Mouse (Mus musculus) intestine, embryonic 16.5 days (tissue): Measurements from ENCODE around the gene Serinc5. TPM values are rescaled to one million over a fixed set of nuclear protein-coding genes. Genes with fewer than 3 reads are reported as not detected.
A peak's percentile ranks its signal among the peaks of the same experiment; 100 is the strongest.

Source experiments
- ATAC-seq: fragments of 200-750 bp; cut with Nextera tagmentation; 2 replicates; pipeline ENCODE4 v1.8.0; 2017; ENCODE audit warnings: moderate TSS enrichment, moderate library complexity
- H3K27ac ChIP-seq: fragments of 300-500 bp; sonication (generic); 2 replicates; pipeline ENCODE4 v1.5.1; 2014; ENCODE audit warnings: mild to moderate bottlenecking, low read length
- H3K27me3 ChIP-seq: fragments of 300-500 bp; sonication (generic); replicated peaks from 2 replicates; pipeline ENCODE4 v1.6.1; 2014; ENCODE audit warnings: low read length, control low read depth, mixed read lengths; ENCODE audit not compliant: control insufficient read depth, insufficient read depth
- H3K36me3 ChIP-seq: fragments of 300-500 bp; sonication (generic); 2 replicates; pipeline ENCODE4 v1.6.1; 2014; ENCODE audit warnings: low read length, control low read depth; ENCODE audit not compliant: control insufficient read depth, insufficient read depth
- H3K4me1 ChIP-seq: fragments of 300-500 bp; sonication (generic); 2 replicates; pipeline ENCODE4 v1.6.1; 2014; ENCODE audit warnings: low read length, control low read depth, mixed read lengths; ENCODE audit not compliant: control insufficient read depth, insufficient read depth
- H3K4me2 ChIP-seq: fragments of 300-500 bp; sonication (generic); 2 replicates; pipeline ENCODE4 v1.6.1; 2014; ENCODE audit warnings: low read depth, low read length, control low read depth
- H3K4me3 ChIP-seq: fragments of 300-500 bp; sonication (generic); 2 replicates; pipeline ENCODE4 v1.5.1; 2014; ENCODE audit warnings: mild to moderate bottlenecking, low read length
- H3K9ac ChIP-seq: fragments of 300-500 bp; sonication (generic); 2 replicates; pipeline ENCODE4 v1.6.1; 2014; ENCODE audit warnings: low read depth, low read length
- H3K9me3 ChIP-seq: fragments of 300-500 bp; sonication (generic); 2 replicates; pipeline ENCODE4 v1.6.1; 2016; ENCODE audit warnings: low read length, control low read depth; ENCODE audit not compliant: control insufficient read depth
- WGBS: fragments of 180-500 bp; shearing (Covaris S2); extraction: QIAGEN DNeasy Blood & Tissue Kit; methylation state at CpG from one replicate; pipeline ENCODE4 v1.1.7; 2014; 5-methylcytosine and 5-hydroxymethylcytosine counted together
- polyA plus RNA-seq: library from polyadenylated mRNA; unstranded; fragments of >200 nt; fragmentation: Nextera tagmentation; extraction: Ambion mirVana; gene quantifications from 2 replicates; pipeline ENCODE4 v1.2.1, GENCODE M21; 2015

Gene Serinc5
- polyA plus RNA-seq, 1 experiment from 2014 or later = 18.0 TPM

- Histone ChIP-seq H3K27me3 (no peaks in the 10 kb centered on the region), H3K9me3 (no peaks in the 10 kb centered on the region), H3K4me2 (no peak overlapping the region), H3K36me3 (no peaks in the 10 kb centered on the region), H3K27ac (no peak overlapping the region; the same call in 1 of the 2 replicates), H3K4me1 (peaks cover 37% of the 10 kb centered on the region), H3K9ac (no peak overlapping the region), H3K4me3 (no peak overlapping the region)
- WGBS = 47% methylated on average over 2 of the region's 2 CpGs
- ATAC-seq = no peak
These were observed 63.8 kb downstream of the Serinc5 start for GRCm38 (mm10) chr13:92674676-92675075.

DNA sequence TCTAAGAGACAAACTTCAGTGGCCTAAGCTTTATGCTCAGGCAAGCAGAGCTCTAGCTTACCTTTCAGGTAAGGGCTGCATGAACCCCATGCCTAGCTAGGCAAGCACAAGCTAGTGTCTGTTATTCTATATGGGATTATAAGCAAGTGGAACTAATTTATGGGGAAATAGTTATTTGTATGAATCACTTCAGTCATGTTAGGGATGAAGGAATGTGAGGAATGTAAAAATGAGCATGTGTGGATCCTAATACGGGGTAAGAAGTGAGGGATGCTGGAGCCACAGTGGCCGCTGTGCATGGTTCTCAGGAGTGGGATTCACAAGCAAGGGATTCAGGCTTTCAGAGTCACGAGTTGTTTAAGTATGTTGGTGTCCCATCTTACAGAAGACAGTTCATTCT, 64.4 kb downstream of the Serinc5 start:
- Histone ChIP-seq H3K27me3 (no peaks in the 10 kb centered on the region), H3K27ac (0 out of 2 replicates have a peak overlapping the region, but pooled peaks have one; percentile 45), H3K4me1 (peaks cover 37% of the 10 kb centered on the region), H3K4me2 (no peak overlapping the region), H3K4me3 (no peak overlapping the region), H3K9ac (no peak overlapping the region), H3K36me3 (no peaks in the 10 kb centered on the region), H3K9me3 (no peaks in the 10 kb centered on the region)
- ATAC-seq = peak; percentile 45; the same call in 1 of the 2 replicates
- 49% methylated on average over 3 of the region's 3 CpGs for WGBS

- H3K9me3 ChIP-seq = no peaks in the 10 kb centered on the region
- no peak; the same call in 1 of the 2 replicates for ATAC-seq
- no peak overlapping the region for H3K4me2 ChIP-seq
- no peak overlapping the region for H3K27ac ChIP-seq
- no peak overlapping the region for H3K9ac ChIP-seq
- peaks cover 34% of the 10 kb centered on the region for H3K4me1 ChIP-seq
- no peak overlapping the region for H3K4me3 ChIP-seq
- H3K36me3 ChIP-seq = no peaks in the 10 kb centered on the region
- WGBS = 71% methylated on average over 11 of the region's 11 CpGs
- H3K27me3 ChIP-seq = no peaks in the 10 kb centered on the region
These were observed 65.2 kb downstream of the Serinc5 start for GRCm38 (mm10) chr13:92675897-92676584.

GRCm38 (mm10) chr13:92677656-92678055, 66.8 kb downstream of the Serinc5 start:
- H3K27ac ChIP-seq = no peak overlapping the region
- H3K9me3 ChIP-seq = no peaks in the 10 kb centered on the region
- no peak overlapping the region for H3K4me2 ChIP-seq
- no peak overlapping the region for H3K9ac ChIP-seq
- H3K4me1 ChIP-seq = peaks cover 31% of the 10 kb centered on the region
- no peaks in the 10 kb centered on the region for H3K36me3 ChIP-seq
- no peak overlapping the region for H3K4me3 ChIP-seq
- no peak for ATAC-seq
- H3K27me3 ChIP-seq = no peaks in the 10 kb centered on the region
- 38% methylated on average over 4 of the region's 4 CpGs for WGBS

GRCm38 (mm10) chr13:92679661-92680060, 68.8 kb downstream of the Serinc5 start:
- 72% methylated on average over 7 of the region's 7 CpGs for WGBS
- ATAC-seq = no peak
- Histone ChIP-seq H3K9me3 (no peaks in the 10 kb centered on the region), H3K27ac (no peak overlapping the region), H3K27me3 (no peaks in the 10 kb centered on the region), H3K4me3 (no peak overlapping the region), H3K4me2 (no peak overlapping the region), H3K9ac (no peak overlapping the region), H3K4me1 (peaks cover 30% of the 10 kb centered on the region), H3K36me3 (no peaks in the 10 kb centered on the region)

- Histone ChIP-seq H3K36me3 (0 out of 2 replicates have a peak, but pooled peaks cover 2% of the 10 kb centered on the region), H3K4me3 (no peak overlapping the region), H3K4me1 (peaks cover 12% of the 10 kb centered on the region; the same call in 1 of the 2 replicates), H3K9me3 (no peaks in the 10 kb centered on the region), H3K4me2 (no peak overlapping the region), H3K27me3 (no peaks in the 10 kb centered on the region), H3K9ac (no peak overlapping the region), H3K27ac (no peak overlapping the region)
- 66% methylated on average over 2 of the region's 2 CpGs for WGBS
- ATAC-seq = no peak
These were observed 70.7 kb downstream of the Serinc5 start for GRCm38 (mm10) chr13:92681541-92681940.

- Histone ChIP-seq H3K4me1 (peaks cover 12% of the 10 kb centered on the region; the same call in 1 of the 2 replicates), H3K4me2 (no peak overlapping the region), H3K36me3 (peaks cover 5% of the 10 kb centered on the region), H3K27me3 (no peaks in the 10 kb centered on the region), H3K27ac (no peak overlapping the region), H3K4me3 (no peak overlapping the region), H3K9me3 (no peaks in the 10 kb centered on the region), H3K9ac (no peak overlapping the region)
- 53% methylated on average over 6 of the region's 6 CpGs for WGBS
- no peak for ATAC-seq
These were observed 71.9 kb downstream of the Serinc5 start for GRCm38 (mm10) chr13:92682833-92683232.

- H3K4me1 ChIP-seq = peaks cover 9% of the 10 kb centered on the region; the same call in 1 of the 2 replicates
- no peak overlapping the region for H3K4me2 ChIP-seq
- H3K27ac ChIP-seq = no peak overlapping the region
- ATAC-seq = no peak
- WGBS = 70% methylated on average over 4 of the region's 4 CpGs
- peaks cover 9% of the 10 kb centered on the region for H3K36me3 ChIP-seq
- no peak overlapping the region for H3K9ac ChIP-seq
- no peaks in the 10 kb centered on the region for H3K9me3 ChIP-seq
- H3K27me3 ChIP-seq = no peaks in the 10 kb centered on the region
- no peak overlapping the region for H3K4me3 ChIP-seq
These were observed 72.6 kb downstream of the Serinc5 start for GRCm38 (mm10) chr13:92683464-92683863.

DNA sequence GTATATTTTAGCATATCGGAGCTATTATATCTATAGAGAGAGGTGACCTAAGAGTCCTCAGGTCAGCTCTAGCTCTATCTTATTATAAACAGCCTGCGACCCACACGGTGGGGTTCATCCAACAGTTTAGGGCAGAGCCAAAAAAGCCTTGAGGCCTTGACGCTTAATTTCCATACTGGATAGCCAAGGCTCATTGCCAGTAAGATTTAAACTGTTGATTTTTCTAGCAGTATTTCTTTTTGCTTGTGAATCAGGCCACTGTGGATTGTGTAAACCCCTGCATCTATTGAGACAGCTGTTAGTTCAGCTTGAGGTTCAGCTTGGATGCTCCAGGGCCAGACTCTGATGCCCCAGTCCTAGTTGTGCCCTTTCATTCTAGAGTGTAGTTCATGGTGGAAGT, 73.4 kb downstream of the Serinc5 start:
- WGBS = 63% methylated on average over 4 of the region's 4 CpGs
- Histone ChIP-seq H3K9me3 (no peaks in the 10 kb centered on the region), H3K36me3 (peaks cover 9% of the 10 kb centered on the region), H3K27ac (no peak overlapping the region), H3K27me3 (no peaks in the 10 kb centered on the region), H3K9ac (no peak overlapping the region), H3K4me1 (0 out of 2 replicates have a peak, but pooled peaks cover 1% of the 10 kb centered on the region), H3K4me2 (no peak overlapping the region), H3K4me3 (no peak overlapping the region)
- ATAC-seq = no peak
